Mouse (Mus musculus) liver, embryonic 15.5 days (tissue): ENCODE data around the gene Tgif1. TPM values are rescaled to one million over a fixed set of nuclear protein-coding genes. Genes with fewer than 3 reads are reported as not detected.

Source experiments
- ATAC-seq: fragments of 200-750 bp; cut with Nextera tagmentation; 2 replicates; pipeline ENCODE4 v1.8.0; 2017; ENCODE audit warnings: moderate number of reproducible peaks, mild to moderate bottlenecking, moderate library complexity; ENCODE audit not compliant: insufficient read depth
- H3K27ac ChIP-seq: fragments of 300-500 bp; sonication (generic); replicated peaks from 2 replicates; pipeline ENCODE4 v1.5.1; 2015; ENCODE audit warnings: mild to moderate bottlenecking, inconsistent platforms
- H3K27me3 ChIP-seq: fragments of 300-500 bp; sonication (generic); 2 replicates; pipeline ENCODE4 v1.6.1; 2015; ENCODE audit warnings: mild to moderate bottlenecking, inconsistent platforms
- H3K36me3 ChIP-seq: fragments of 300-500 bp; sonication (generic); replicated peaks from 2 replicates; pipeline ENCODE4 v1.6.1; 2015; ENCODE audit warnings: moderate library complexity, mild to moderate bottlenecking, inconsistent platforms
- H3K4me1 ChIP-seq: fragments of 300-500 bp; sonication (generic); replicated peaks from 2 replicates; pipeline ENCODE4 v1.6.1; 2015; ENCODE audit warnings: inconsistent platforms
- H3K4me2 ChIP-seq: fragments of 300-500 bp; sonication (generic); 2 replicates; pipeline ENCODE4 v1.6.1; 2015; ENCODE audit warnings: moderate library complexity, mild to moderate bottlenecking, inconsistent platforms
- H3K4me3 ChIP-seq: fragments of 300-500 bp; sonication (generic); replicated peaks from 2 replicates; pipeline ENCODE4 v1.5.1; 2015; ENCODE audit warnings: mild to moderate bottlenecking, inconsistent platforms
- H3K9ac ChIP-seq: fragments of 300-500 bp; sonication (generic); 2 replicates; pipeline ENCODE4 v1.6.1; 2015; ENCODE audit warnings: moderate library complexity, mild to moderate bottlenecking, inconsistent platforms
- H3K9me3 ChIP-seq: fragments of 300-500 bp; sonication (generic); replicated peaks from 2 replicates; pipeline ENCODE4 v1.6.1; 2016; ENCODE audit warnings: inconsistent platforms
- WGBS: fragments of 180-500 bp; shearing (Covaris S2); methylation state at CpG from one replicate; pipeline ENCODE4 v1.1.7; 2015; ENCODE audit warnings: mixed read lengths; ENCODE audit not compliant: insufficient replicate concordance; 5-methylcytosine and 5-hydroxymethylcytosine counted together
- polyA plus RNA-seq: library from polyadenylated mRNA; unstranded; fragments of >200 nt; fragmentation: Nextera tagmentation; extraction: Ambion mirVana; gene quantifications from 2 replicates; pipeline ENCODE4 v1.2.1, GENCODE M21; 2015

The Tgif1 gene
- polyA plus RNA-seq, 1 experiment from 2014 or later: 8.0 TPM

DNA sequence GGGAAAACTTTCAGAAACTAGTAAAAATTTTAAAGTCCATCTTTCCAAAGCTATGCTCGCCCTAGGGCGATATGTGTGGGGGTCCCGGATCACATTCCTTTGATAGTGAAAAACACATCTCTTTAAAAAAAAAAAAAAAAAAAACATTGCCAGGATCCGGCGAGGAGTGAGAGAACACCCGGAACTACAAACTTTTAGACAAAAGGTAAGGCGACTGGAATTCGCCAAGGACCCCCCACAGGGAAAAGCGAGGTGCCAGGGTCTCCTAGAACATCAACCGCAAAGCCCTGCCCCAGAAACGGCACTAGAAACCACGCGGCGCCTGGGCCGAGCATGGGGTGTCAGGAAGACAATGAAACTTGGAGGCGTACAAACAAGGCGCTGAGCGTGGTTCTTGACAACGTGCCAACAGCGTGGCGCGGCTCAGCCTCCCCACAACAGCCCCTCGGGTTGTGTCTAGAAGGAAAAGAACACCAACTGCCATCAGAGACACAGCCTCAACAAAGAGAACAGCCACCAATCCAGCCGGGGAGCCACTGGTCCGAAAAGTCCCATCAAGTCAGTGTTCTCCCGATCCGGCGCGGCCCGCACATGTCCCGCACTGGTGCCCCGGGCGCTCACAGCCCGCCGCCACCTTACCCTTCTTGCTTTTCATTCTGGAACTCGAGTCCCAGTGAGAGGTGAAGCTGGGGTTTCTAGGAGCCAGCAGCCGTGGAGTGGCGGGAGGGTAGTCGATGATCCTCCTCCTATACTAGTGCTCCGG is 2.9 kb downstream of the Tgif1 start:
- H3K9ac ChIP-seq: peak overlapping the region; percentile 62
- no peaks in the 10 kb centered on the region for H3K9me3 ChIP-seq
- peak overlapping the region; percentile 86 for H3K27ac ChIP-seq
- peaks cover 41% of the 10 kb centered on the region for H3K4me1 ChIP-seq
- under 1% methylated on average over 40 of the region's 40 CpGs for WGBS
- H3K27me3 ChIP-seq: peaks cover 57% of the 10 kb centered on the region
- peak; percentile 7; the same call in 1 of the 2 replicates for ATAC-seq
- H3K4me3 ChIP-seq: peak overlapping the region; percentile 64
- peak overlapping the region; percentile 86 for H3K4me2 ChIP-seq
- H3K36me3 ChIP-seq: no peaks in the 10 kb centered on the region

DNA sequence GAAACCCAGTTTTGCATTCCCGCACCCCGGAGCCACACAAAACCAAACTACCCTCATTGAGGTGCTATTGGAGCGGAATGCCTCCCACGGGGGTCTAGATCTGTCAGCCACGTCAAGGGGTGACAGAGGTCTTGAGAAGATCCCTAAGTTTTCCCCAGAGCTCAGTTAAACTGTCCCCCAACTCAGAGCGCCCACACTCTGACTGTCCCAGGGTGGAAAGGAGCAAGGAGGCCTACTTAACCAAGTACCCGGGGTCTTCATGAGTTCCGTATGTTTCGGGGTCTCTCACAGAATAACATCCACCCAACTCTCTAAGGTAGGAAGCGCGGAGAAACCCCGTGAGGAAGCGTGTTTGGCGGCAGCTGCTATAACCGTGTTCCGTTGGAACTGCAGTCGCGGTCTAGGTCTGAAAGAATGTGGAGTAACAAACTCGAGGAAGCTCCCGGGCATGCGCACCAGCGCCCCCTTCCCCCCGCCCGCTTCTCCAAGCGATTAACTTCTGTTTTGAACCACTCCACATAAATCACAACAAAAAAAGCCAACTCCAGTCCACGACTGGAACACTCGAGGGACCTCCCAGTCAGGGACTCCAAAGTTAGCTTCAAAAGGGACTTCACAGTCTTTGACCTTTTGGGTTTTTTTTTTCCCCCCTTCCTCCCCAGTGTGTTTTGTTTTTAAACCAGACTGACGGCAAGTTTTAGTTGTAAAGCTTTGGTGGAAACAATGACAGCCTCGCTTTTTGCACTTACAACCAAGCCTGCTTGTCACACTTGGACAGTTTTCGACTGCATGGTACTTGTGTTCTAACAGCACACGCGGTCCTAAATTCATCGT is 3.7 kb downstream of the Tgif1 start:
- Histone ChIP-seq H3K9me3 (no peaks in the 10 kb centered on the region), H3K4me1 (peaks cover 48% of the 10 kb centered on the region), H3K9ac (peak overlapping the region; percentile 62), H3K36me3 (0 out of 2 replicates have a peak, but pooled peaks cover 7% of the 10 kb centered on the region), H3K27me3 (peaks cover 56% of the 10 kb centered on the region), H3K27ac (peak overlapping the region; percentile 86), H3K4me3 (peak overlapping the region; percentile 64), H3K4me2 (peak overlapping the region; percentile 86)
- WGBS: 1% methylated on average over 33 of the region's 33 CpGs
- no peak for ATAC-seq

DNA sequence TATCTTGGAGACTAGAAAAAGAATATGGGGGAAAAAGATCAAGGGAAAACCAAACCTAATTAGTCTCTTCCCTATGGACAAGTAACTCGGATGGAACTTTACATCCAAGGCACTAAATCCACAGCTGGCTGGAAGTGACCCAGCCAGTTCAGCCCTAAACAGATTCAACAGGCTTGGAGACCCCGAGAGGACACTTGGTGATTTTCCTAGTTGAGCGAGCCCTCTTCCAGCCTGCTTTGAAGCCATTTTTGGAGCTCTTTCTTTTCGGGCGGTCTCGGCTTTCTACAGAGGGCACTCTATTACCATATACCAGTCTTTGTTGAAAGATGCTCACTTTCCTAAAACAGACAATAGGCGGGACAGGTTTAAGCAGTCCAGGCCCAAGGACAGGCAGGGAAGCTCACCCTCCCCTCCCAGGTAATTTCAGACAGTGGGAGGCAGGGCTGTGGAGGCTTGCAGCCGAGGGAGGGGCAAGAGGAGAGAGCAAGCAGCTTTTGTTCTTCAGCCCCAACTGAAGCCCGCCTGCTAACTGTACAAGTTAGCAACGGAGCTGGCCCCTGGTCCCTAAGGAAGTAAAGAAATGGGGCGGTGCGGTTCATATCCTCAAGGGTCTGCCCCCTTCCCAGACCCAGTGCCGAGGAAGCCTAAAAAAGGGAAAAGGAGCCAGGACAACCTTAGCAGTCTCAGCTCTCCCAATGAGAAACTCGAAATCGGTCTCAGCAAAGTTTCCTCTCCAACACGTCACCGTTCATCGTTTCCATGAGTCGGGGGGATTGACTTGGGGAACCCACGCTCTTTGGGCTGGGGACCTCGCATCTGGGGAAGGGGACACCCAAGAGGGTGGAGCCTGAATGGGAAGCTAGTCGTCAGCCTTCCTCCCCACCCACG is 4.6 kb downstream of the Tgif1 start:
- ATAC-seq: no peak
- peaks cover 47% of the 10 kb centered on the region for H3K27me3 ChIP-seq
- peak overlapping the region; percentile 64 for H3K4me3 ChIP-seq
- peaks cover 49% of the 10 kb centered on the region for H3K4me1 ChIP-seq
- H3K4me2 ChIP-seq: peak overlapping the region; percentile 86
- H3K9ac ChIP-seq: peak overlapping the region; percentile 62
- no peaks in the 10 kb centered on the region for H3K9me3 ChIP-seq
- WGBS: 2% methylated on average over 23 of the region's 23 CpGs
- peak overlapping the region; percentile 86 for H3K27ac ChIP-seq
- peaks cover 8% of the 10 kb centered on the region; the same call in 1 of the 2 replicates for H3K36me3 ChIP-seq

DNA sequence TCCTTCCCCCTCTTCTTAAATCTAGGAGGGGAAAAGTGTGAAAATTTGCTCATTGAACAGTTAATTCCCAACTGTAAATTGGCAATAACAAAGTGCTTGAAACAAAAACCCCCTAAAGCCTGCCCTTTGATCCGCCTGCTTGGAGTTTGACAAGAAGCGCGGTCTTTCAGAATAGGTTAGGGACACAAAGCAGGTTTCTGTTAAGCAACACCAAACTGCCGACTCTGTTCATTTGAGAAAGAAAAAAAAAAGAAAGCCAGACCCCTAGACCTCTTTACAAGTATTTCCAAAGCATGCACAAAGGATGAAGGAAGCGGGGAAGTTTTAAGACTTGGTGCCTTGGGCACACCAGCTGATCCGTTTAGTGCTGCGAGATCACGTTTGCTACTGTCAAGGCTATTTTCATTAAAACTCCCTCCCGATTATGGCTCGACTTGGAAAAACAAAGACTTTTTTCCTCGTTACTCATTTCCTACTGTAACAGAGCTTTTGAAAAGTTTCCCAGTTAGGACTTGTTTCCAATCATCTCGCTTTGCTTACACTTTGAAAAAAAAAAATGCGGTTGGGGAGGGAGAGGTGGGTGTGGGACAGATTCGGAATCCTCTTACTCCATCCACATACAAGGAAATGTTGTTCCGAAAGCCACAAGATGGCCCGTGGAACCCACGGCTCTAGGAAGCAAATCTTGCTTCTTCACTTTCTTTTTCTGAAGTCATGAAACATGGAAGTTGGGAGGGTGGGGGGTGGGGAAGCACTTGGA is 5.4 kb downstream of the Tgif1 start:
- Histone ChIP-seq H3K36me3 (peaks cover 17% of the 10 kb centered on the region), H3K27ac (peak overlapping the region; percentile 86), H3K4me2 (peak overlapping the region; percentile 86), H3K27me3 (peaks cover 39% of the 10 kb centered on the region), H3K9ac (peak overlapping the region; percentile 62; the same call in 1 of the 2 replicates), H3K9me3 (no peaks in the 10 kb centered on the region), H3K4me3 (peak overlapping the region; percentile 64), H3K4me1 (peaks cover 45% of the 10 kb centered on the region)
- 6% methylated on average over 17 of the region's 17 CpGs for WGBS
- ATAC-seq: no peak

DNA sequence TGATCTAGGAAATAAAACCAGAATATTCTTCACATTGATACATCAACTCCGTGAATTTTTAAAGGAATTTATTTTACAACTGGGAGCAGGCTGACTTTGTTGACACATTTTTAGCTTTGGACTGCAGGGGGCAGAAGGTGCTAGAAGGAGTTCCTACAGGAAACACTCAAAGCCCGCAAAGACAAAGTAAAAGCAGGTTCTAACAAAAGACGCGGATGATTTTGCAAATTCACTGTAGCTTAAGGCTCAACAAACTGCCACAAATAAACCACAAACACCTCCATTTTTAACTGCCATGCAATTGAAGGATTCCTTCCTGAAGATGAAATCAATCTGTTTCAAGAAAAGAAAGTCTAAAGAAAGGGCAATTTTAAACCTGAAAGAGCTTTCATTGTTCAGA is 6.3 kb downstream of the Tgif1 start:
- Histone ChIP-seq H3K9me3 (no peaks in the 10 kb centered on the region), H3K4me2 (peak overlapping the region; percentile 49), H3K4me3 (no peak overlapping the region), H3K9ac (no peak overlapping the region), H3K27me3 (peaks cover 30% of the 10 kb centered on the region), H3K27ac (no peak overlapping the region), H3K36me3 (peaks cover 18% of the 10 kb centered on the region), H3K4me1 (peaks cover 45% of the 10 kb centered on the region)
- 4% methylated on average over 4 of the region's 4 CpGs for WGBS
- ATAC-seq: no peak

DNA sequence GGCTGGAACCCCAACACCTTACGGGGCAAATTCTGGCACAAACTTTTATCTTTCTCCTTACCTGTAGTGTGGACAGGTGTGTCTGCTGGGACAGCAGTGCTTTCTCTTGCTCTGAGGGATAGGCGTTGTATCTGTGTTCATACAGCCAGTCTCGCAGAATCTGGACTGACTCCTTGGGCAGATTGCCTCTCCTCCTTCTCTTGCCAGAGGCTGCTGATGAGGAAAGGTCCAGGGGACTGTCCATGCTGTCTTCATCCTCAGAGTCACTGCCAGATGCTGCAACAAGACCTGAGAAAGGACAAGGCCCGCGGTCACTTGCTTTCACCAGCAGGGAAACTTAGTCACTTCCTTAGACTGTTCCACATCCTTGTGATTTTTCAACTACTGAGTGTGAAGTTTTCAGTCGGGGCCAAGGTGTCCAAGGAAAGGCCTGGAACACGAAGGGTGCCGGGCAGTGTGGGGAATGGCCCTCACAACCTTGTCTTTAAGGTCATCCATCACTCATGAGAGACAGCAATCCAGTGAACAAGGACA is 7.2 kb downstream of the Tgif1 start:
- no peak for ATAC-seq

DNA sequence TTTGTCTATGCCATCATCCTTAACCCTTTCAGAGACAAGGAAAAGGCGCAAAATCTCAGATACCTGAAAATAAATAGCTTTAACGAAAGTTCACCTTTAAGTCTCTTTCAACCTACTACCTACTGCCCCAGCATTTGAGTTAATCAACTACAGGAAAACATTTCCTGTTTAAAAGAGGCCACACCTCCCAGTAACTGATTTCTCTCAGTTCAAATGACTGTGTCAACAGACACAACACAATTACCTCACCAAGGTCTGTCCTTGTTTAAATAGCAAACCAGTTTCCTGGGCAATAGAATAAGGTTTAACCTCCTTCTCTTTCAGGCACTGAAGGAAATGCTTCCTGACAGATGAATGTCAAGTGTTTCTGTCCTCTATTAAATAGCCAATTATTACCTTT is 7.8 kb downstream of the Tgif1 start:
- 0 out of 2 replicates have a peak overlapping the region, but pooled peaks have one; percentile 29 for H3K27ac ChIP-seq
- H3K4me1 ChIP-seq: peaks cover 38% of the 10 kb centered on the region
- no peak overlapping the region for H3K4me3 ChIP-seq
- ATAC-seq: peak; percentile 35
- peaks cover 18% of the 10 kb centered on the region for H3K36me3 ChIP-seq
- H3K9me3 ChIP-seq: no peaks in the 10 kb centered on the region
- WGBS: 54% methylated on average over 2 of the region's 2 CpGs
- H3K9ac ChIP-seq: no peak overlapping the region
- H3K27me3 ChIP-seq: peaks cover 15% of the 10 kb centered on the region
- no peak overlapping the region for H3K4me2 ChIP-seq

More for the DNA sequence above, 7.2 kb downstream of the Tgif1 start:
- peaks cover 18% of the 10 kb centered on the region for H3K36me3 ChIP-seq
- H3K9me3 ChIP-seq: no peaks in the 10 kb centered on the region
- H3K4me3 ChIP-seq: no peak overlapping the region
- H3K4me1 ChIP-seq: peaks cover 38% of the 10 kb centered on the region
- H3K27ac ChIP-seq: 0 out of 2 replicates have a peak overlapping the region, but pooled peaks have one; percentile 26
- H3K27me3 ChIP-seq: peaks cover 21% of the 10 kb centered on the region
- WGBS: 56% methylated on average over 8 of the region's 8 CpGs
- no peak overlapping the region for H3K9ac ChIP-seq
- H3K4me2 ChIP-seq: no peak overlapping the region

DNA sequence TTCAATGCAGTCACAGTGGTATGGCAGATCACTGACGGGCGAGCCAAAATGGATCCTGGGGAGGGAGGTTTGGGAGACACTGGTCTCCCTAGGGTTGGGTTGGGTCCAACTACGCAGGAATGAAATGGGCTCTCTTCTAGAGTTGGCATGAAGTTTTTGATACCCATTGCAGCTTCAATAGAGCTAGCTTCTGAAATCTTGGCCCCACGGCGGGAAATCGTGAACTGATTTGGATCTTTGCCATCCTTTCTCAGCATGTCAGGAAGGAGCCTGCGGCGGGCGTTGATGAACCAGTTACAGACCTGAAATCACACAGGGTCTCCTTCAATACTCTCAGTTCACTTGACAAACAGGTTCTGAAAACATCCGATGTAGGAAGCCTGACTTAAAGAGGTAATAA is 8.4 kb downstream of the Tgif1 start:
- Histone ChIP-seq H3K4me3 (no peak overlapping the region), H3K36me3 (peaks cover 18% of the 10 kb centered on the region), H3K27me3 (peaks cover 9% of the 10 kb centered on the region), H3K27ac (0 out of 2 replicates have a peak overlapping the region, but pooled peaks have one; percentile 29), H3K9ac (no peak overlapping the region), H3K4me2 (no peak overlapping the region), H3K4me1 (peaks cover 38% of the 10 kb centered on the region), H3K9me3 (no peaks in the 10 kb centered on the region)
- ATAC-seq: no peak
- 72% methylated on average over 10 of the region's 10 CpGs for WGBS

DNA sequence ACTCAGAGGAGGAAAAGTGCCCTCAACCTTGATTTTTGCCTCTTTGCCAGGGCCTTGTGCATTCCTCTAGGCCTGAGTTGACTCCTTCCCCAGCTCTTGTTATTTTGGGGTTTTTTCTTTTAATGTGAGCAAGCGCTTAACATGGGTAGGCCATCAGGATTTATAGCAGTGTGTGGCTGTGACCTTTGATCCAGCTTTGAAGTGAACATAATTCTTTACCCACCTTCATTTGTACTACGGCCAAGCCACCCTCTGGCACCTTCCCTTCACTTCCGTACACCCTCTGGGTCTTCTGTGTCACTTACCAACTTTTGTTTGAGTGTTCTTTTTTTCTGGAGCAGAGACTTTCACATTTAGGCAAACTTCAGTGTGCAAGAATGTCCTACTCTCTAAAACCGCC is 10.1 kb downstream of the Tgif1 start:
- ATAC-seq: no peak
- H3K4me1 ChIP-seq: peaks cover 25% of the 10 kb centered on the region
- no peaks in the 10 kb centered on the region for H3K27me3 ChIP-seq
- no peak overlapping the region for H3K9ac ChIP-seq
- no peaks in the 10 kb centered on the region for H3K9me3 ChIP-seq
- H3K27ac ChIP-seq: 0 out of 2 replicates have a peak overlapping the region, but pooled peaks have one; percentile 2
- H3K36me3 ChIP-seq: peaks cover 18% of the 10 kb centered on the region
- no peak overlapping the region for H3K4me3 ChIP-seq
- 74% methylated on average over 4 of the region's 4 CpGs for WGBS
- no peak overlapping the region for H3K4me2 ChIP-seq

DNA sequence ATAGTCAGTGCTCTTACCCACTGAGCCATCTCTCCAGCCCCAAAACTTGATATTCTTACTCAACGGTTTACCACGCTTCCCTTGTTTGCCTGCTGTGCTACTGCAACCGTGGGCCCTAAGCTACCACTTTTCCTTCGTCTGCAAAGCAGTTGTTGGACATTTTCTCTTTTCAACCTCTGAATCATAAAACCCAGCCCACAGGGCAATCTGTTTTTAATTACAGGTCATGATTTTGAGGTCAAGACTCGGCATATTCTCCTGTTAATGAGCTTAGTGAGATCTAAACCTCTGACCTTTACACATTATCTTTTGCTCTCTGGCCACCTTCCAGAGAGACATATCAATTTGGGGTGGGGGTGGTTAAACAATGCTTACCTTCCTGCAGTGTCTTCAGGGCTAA is 14.8 kb downstream of the Tgif1 start:
- WGBS: 59% methylated on average over 5 of the region's 5 CpGs
- no peak overlapping the region for H3K4me2 ChIP-seq
- H3K4me1 ChIP-seq: 0 out of 2 replicates have a peak, but pooled peaks cover under 1% of the 10 kb centered on the region
- no peak for ATAC-seq
- H3K27ac ChIP-seq: no peak overlapping the region
- H3K9me3 ChIP-seq: no peaks in the 10 kb centered on the region
- no peak overlapping the region for H3K4me3 ChIP-seq
- no peak overlapping the region for H3K9ac ChIP-seq
- H3K27me3 ChIP-seq: peaks cover 17% of the 10 kb centered on the region
- peaks cover 7% of the 10 kb centered on the region for H3K36me3 ChIP-seq
